Mouse (Mus musculus) liver, embryonic 16.5 days (tissue): ENCODE measurements around the gene Hnrnpul1. TPM values are rescaled to one million over a fixed set of nuclear protein-coding genes. Genes with fewer than 3 reads are reported as not detected.

ENCODE experiments used
- ATAC-seq: fragments of 200-750 bp; cut with Nextera tagmentation; 2 replicates; pipeline ENCODE4 v1.8.0; 2017; ENCODE audit warnings: low read depth, mild to moderate bottlenecking, moderate number of reproducible peaks, moderate library complexity
- H3K27ac ChIP-seq: fragments of 300-500 bp; sonication (generic); 2 replicates; pipeline ENCODE4 v1.5.1; 2014; ENCODE audit warnings: mild to moderate bottlenecking, low read length
- H3K27me3 ChIP-seq: fragments of 300-500 bp; sonication (generic); 2 replicates; pipeline ENCODE4 v1.6.1; 2014; ENCODE audit warnings: low read depth, low read length, mixed read lengths; ENCODE audit not compliant: control insufficient read depth, insufficient read depth
- H3K36me3 ChIP-seq: fragments of 300-500 bp; sonication (generic); 2 replicates; pipeline ENCODE4 v1.6.1; 2014; ENCODE audit warnings: mild to moderate bottlenecking; ENCODE audit not compliant: control insufficient read depth, insufficient read depth
- H3K4me1 ChIP-seq: fragments of 300-500 bp; sonication (generic); 2 replicates; pipeline ENCODE4 v1.6.1; 2014; ENCODE audit warnings: low read depth, low read length, mixed read lengths; ENCODE audit not compliant: control insufficient read depth
- H3K4me2 ChIP-seq: fragments of 300-500 bp; sonication (generic); 2 replicates; pipeline ENCODE4 v1.6.1; 2014; ENCODE audit warnings: low read depth, low read length, mixed read lengths
- H3K4me3 ChIP-seq: fragments of 300-500 bp; sonication (generic); 2 replicates; pipeline ENCODE4 v1.5.1; 2014; ENCODE audit warnings: low read depth, mild to moderate bottlenecking, low read length
- H3K9ac ChIP-seq: fragments of 300-500 bp; sonication (generic); 2 replicates; pipeline ENCODE4 v1.6.1; 2014; ENCODE audit warnings: low read depth, low read length
- H3K9me3 ChIP-seq: fragments of 300-500 bp; sonication (generic); replicated peaks from 2 replicates; pipeline ENCODE4 v1.6.1; 2016; ENCODE audit warnings: low read length; ENCODE audit not compliant: control insufficient read depth
- WGBS: fragments of 180-500 bp; shearing (Covaris S2); extraction: QIAGEN DNeasy Blood & Tissue Kit; methylation state at CpG from one replicate; pipeline ENCODE4 v1.1.7; 2014; ENCODE audit not compliant: insufficient replicate concordance; 5-methylcytosine and 5-hydroxymethylcytosine counted together
- polyA plus RNA-seq: library from polyadenylated mRNA; unstranded; fragments of >200 nt; fragmentation: Nextera tagmentation; extraction: Ambion mirVana; gene quantifications from 2 replicates; pipeline ENCODE4 v1.2.1, GENCODE M21; 2015

Gene Hnrnpul1
- polyA plus RNA-seq, 1 experiment from 2014 or later = 24.8 TPM

DNA sequence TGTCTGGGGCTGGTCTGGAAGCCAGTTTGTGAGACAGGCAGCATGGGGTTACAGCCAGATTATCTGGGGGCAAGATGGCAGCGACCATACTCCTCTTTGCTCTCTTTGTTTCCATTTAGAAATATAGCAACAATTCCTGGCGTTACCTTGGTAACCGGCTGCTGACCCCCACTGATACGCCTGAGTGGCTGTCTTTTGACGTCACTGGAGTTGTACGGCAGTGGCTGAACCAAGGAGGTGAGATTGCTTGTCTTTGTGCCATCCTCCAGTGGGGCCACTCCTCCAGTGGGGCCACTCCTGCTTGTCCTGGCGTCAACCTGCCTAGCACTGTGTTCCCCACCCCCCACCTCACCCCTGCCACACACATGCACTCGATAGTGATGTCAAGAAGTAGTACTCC lies 60.5 kb downstream of the Hnrnpul1 start:
- no peaks in the 10 kb centered on the region for H3K27me3 ChIP-seq
- H3K9ac ChIP-seq = no peak overlapping the region
- H3K36me3 ChIP-seq = peaks cover 16% of the 10 kb centered on the region
- ATAC-seq = no peak
- H3K4me1 ChIP-seq = peaks cover 25% of the 10 kb centered on the region
- no peak overlapping the region for H3K4me3 ChIP-seq
- H3K4me2 ChIP-seq = no peak overlapping the region
- WGBS = 65% methylated on average over 8 of the region's 8 CpGs
- no peak overlapping the region for H3K27ac ChIP-seq
- H3K9me3 ChIP-seq = no peaks in the 10 kb centered on the region

- WGBS = 20% methylated on average over 5 of the region's 5 CpGs
Measured at GRCm38 (mm10) chr7:25690051-25690450, 64.5 kb downstream of the Hnrnpul1 start.

DNA sequence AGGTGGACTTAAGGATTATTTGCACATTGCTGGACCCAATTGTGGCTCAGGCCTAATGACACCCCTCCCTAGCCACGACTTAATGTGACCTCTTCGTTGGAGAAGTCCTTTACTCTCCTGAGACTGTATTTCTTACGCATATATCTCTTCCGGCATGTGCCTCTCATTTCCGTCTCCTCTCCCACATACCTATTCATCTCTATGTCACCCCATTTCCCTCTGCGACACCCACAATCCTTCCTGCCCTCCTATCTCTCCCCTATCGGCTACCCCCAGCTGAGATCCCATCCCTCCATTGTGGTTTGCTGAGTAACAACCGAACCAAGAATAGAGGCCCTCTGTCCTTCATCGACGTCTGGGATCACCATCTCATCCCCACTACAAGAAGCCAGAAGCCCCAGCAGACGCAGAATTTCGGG lies 64.9 kb downstream of the Hnrnpul1 start:
- Histone ChIP-seq H3K27me3 (no peaks in the 10 kb centered on the region), H3K4me2 (peak overlapping the region; percentile 100), H3K36me3 (peaks cover 7% of the 10 kb centered on the region), H3K27ac (peak overlapping the region; percentile 96), H3K4me1 (peaks cover 58% of the 10 kb centered on the region), H3K9me3 (no peaks in the 10 kb centered on the region), H3K9ac (peak overlapping the region; percentile 92), H3K4me3 (peak overlapping the region; percentile 89)
- 2% methylated on average over 12 of the region's 12 CpGs for WGBS
- peak; percentile 22 for ATAC-seq

More at GRCm38 (mm10) chr7:25690051-25690450, 64.5 kb downstream of the Hnrnpul1 start:
- Histone ChIP-seq H3K4me2 (peak overlapping the region; percentile 100), H3K27me3 (no peaks in the 10 kb centered on the region), H3K36me3 (peaks cover 10% of the 10 kb centered on the region), H3K27ac (peak overlapping the region; percentile 96), H3K4me1 (peaks cover 53% of the 10 kb centered on the region), H3K9me3 (no peaks in the 10 kb centered on the region), H3K9ac (peak overlapping the region; percentile 92), H3K4me3 (peak overlapping the region; percentile 89)
- no peak for ATAC-seq

- ATAC-seq = peak; percentile 81
- peak overlapping the region; percentile 96 for H3K27ac ChIP-seq
- peak overlapping the region; percentile 100 for H3K4me2 ChIP-seq
- no peaks in the 10 kb centered on the region for H3K9me3 ChIP-seq
- under 1% methylated on average over 52 of the region's 52 CpGs for WGBS
- H3K4me3 ChIP-seq = peak overlapping the region; percentile 89
- no peaks in the 10 kb centered on the region for H3K27me3 ChIP-seq
- peaks cover 7% of the 10 kb centered on the region for H3K36me3 ChIP-seq
- peaks cover 62% of the 10 kb centered on the region for H3K4me1 ChIP-seq
- H3K9ac ChIP-seq = peak overlapping the region; percentile 92
Measured at GRCm38 (mm10) chr7:25688810-25689586, 65.6 kb downstream of the Hnrnpul1 start.

- Histone ChIP-seq H3K4me1 (peaks cover 73% of the 10 kb centered on the region), H3K36me3 (peaks cover 4% of the 10 kb centered on the region; the same call in 1 of the 2 replicates), H3K27me3 (no peaks in the 10 kb centered on the region), H3K9ac (peak overlapping the region; percentile 92), H3K4me3 (peak overlapping the region; percentile 89), H3K4me2 (peak overlapping the region; percentile 100), H3K27ac (peak overlapping the region; percentile 96), H3K9me3 (no peaks in the 10 kb centered on the region)
- under 1% methylated on average over 47 of the region's 47 CpGs for WGBS
- ATAC-seq = no peak
Measured at GRCm38 (mm10) chr7:25687811-25688401, 66.7 kb downstream of the Hnrnpul1 start.

DNA sequence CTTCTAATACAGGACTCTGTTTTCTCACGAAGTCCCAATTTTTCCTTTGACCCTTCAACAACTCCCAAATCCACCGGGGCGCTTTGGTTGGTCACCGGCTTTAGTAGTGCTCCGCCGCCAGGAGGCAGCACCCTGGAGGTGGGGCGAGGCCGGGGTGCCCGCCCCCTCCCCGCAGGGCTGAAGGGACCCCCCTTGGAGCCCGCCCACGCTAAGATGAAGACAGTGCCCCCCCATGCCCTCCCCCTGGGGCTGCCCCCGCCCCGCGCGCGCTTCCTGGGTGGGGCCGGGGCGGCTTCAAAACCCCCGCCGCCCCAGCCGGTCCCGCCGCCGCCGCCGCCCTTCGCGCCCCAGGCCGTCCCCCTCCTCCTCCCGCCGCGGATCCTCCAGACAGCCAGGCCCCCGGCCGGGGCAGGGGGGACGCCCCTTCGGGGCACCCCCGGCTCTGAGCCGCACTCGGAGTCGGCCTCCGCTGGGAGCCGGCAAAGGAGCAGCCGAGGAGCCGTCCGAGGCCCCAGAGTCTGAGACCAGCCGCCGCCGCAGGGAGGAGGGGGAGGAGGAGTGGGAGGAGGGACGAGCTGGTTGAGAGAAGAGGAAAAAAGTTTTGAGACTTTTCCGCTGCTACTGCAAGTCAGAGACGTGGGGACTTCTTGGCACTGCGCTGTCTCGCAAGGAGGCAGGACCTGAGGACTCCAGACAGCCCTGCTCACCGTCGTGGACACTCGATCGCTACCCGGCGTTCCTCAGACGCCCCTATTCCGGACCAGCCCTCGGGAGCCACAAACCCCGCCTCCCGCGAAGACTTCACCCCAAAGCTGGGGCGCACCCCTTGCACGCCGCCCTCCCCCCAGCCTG lies 67.7 kb downstream of the Hnrnpul1 start, which contains the start of gene Tgfb1:
Gene Tgfb1, plus strand, starts transcription at position 323 of the 852 bp plus-strand sequence.
- peak within 1 kb of the TSS; percentile 92 for H3K9ac ChIP-seq
- no peaks in the 10 kb centered on the region for H3K27me3 ChIP-seq
- H3K4me3 ChIP-seq = peak within 1 kb of the TSS; percentile 89
- peak; percentile 38 for ATAC-seq
- H3K36me3 ChIP-seq = no peaks in the 10 kb centered on the region
- peak within 1 kb of the TSS; percentile 100 for H3K4me2 ChIP-seq
- peak within 1 kb of the TSS; percentile 96 for H3K27ac ChIP-seq
- WGBS = under 1% methylated on average over 50 of the region's 69 CpGs
- peaks cover 75% of the 10 kb centered on the region for H3K4me1 ChIP-seq
- H3K9me3 ChIP-seq = no peaks in the 10 kb centered on the region

- 46% methylated on average over 21 of the region's 21 CpGs for WGBS
- H3K9ac ChIP-seq = peak overlapping the region; percentile 92
Measured at GRCm38 (mm10) chr7:25685926-25686470, 68.6 kb downstream of the Hnrnpul1 start.

DNA sequence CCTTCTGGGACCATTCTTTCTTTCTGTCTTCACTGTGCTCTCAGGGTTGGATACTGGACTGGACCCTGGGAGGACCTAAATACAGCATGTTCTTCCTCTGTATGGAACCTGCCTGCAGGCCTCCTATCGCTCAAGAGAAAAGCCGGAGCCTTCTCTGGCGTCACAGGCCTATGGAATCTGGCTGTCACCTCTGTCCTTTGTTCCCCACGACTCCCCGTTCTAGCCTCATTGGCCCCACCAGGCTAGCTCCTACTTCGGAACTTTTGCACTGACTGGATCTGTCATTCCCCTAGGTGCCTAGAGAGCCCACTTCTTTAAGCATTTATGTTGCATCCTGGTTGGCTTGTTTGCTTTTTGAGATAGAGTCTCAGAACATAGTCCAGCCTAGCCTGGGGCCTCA lies 69.9 kb downstream of the Hnrnpul1 start:
- peaks cover 74% of the 10 kb centered on the region for H3K4me1 ChIP-seq
- H3K4me3 ChIP-seq = no peak overlapping the region
- no peak overlapping the region for H3K4me2 ChIP-seq
- no peaks in the 10 kb centered on the region for H3K27me3 ChIP-seq
- no peak overlapping the region for H3K9ac ChIP-seq
- H3K27ac ChIP-seq = no peak overlapping the region; the same call in 1 of the 2 replicates
- H3K36me3 ChIP-seq = no peaks in the 10 kb centered on the region
- no peaks in the 10 kb centered on the region for H3K9me3 ChIP-seq
- no peak for ATAC-seq
- WGBS = 81% methylated on average over 6 of the region's 6 CpGs

More at GRCm38 (mm10) chr7:25685926-25686470, 68.6 kb downstream of the Hnrnpul1 start:
- H3K27ac ChIP-seq = peak overlapping the region; percentile 96; the same call in 1 of the 2 replicates
- H3K4me3 ChIP-seq = peak overlapping the region; percentile 89
- no peak for ATAC-seq
- H3K36me3 ChIP-seq = no peaks in the 10 kb centered on the region
- no peaks in the 10 kb centered on the region for H3K9me3 ChIP-seq
- peaks cover 77% of the 10 kb centered on the region for H3K4me1 ChIP-seq
- H3K27me3 ChIP-seq = no peaks in the 10 kb centered on the region
- H3K4me2 ChIP-seq = peak overlapping the region; percentile 100
